Mouse (Mus musculus) CH12.LX (cell line): ENCODE data around the gene Dkk3. TPM values are rescaled to one million over a fixed set of nuclear protein-coding genes. Genes with fewer than 3 reads are reported as not detected.

ENCODE experiments used
- DNase-seq: peaks from one replicate; pipeline ENCODE4 v3.0.0-alpha.2; 2013; ENCODE audit errors: extremely low read depth
- H3K27ac ChIP-seq: 2 replicates; pipeline ENCODE4 v1.5.1; 2012; ENCODE audit warnings: low read depth, mild to moderate bottlenecking, control low read depth, moderate library complexity; ENCODE audit not compliant: insufficient read depth
- H3K27me3 ChIP-seq: replicated peaks from 2 replicates; pipeline ENCODE3; 2012; ENCODE audit warnings: inconsistent platforms
- H3K36me3 ChIP-seq, 2 experiments: replicated peaks in 1 of 2; 2 replicates each; pipeline versions ENCODE3 to v1.6.1; 2012; ENCODE audit warnings: inconsistent platforms in 1 of 2, low read length in 1 of 2, mild to moderate bottlenecking in 1 of 2, mixed read lengths in 1 of 2, moderate library complexity in 1 of 2; ENCODE audit not compliant: control insufficient read depth in 1 of 2, insufficient read depth in 1 of 2
- H3K4me1 ChIP-seq, 2 experiments: 2 replicates each; pipeline ENCODE4 v1.6.1; 2012; ENCODE audit warnings: inconsistent platforms in 1 of 2, moderate library complexity in 1 of 2; ENCODE audit not compliant: insufficient read depth in 2 of 2, control insufficient read depth in 1 of 2
- H3K4me2 ChIP-seq: 2 replicates; pipeline ENCODE4 v1.6.1; 2012; ENCODE audit warnings: low read depth, mild to moderate bottlenecking, control low read depth; ENCODE audit not compliant: poor library complexity, insufficient read depth, severe bottlenecking
- H3K4me3 ChIP-seq, 3 experiments: fragments of 150-350 bp in 1 of 3; sonication (generic) in 1 of 3; replicated peaks in 1 of 3; 2 replicates each; pipeline versions ENCODE3 to v1.5.1; 2011 to 2012; ENCODE audit warnings: low read depth in 2 of 3, low read length in 2 of 3, mild to moderate bottlenecking in 2 of 3, moderate library complexity in 2 of 3, control low read depth in 1 of 3, improper control_type of control experiment in 1 of 3, inconsistent platforms in 1 of 3, mixed read lengths in 1 of 3; ENCODE audit not compliant: poor library complexity in 1 of 3
- H3K79me2 ChIP-seq: replicated peaks from 2 replicates; pipeline ENCODE4 v1.6.1; 2012; ENCODE audit warnings: mild to moderate bottlenecking, moderate library complexity; ENCODE audit not compliant: control insufficient read depth, poor library complexity, insufficient read depth, severe bottlenecking; ENCODE audit errors: extremely low read depth
- H3K9ac ChIP-seq: 2 replicates; pipeline ENCODE4 v1.6.1; 2012; ENCODE audit warnings: low read depth, mild to moderate bottlenecking, control low read depth, moderate library complexity; ENCODE audit not compliant: insufficient read depth
- H3K9me3 ChIP-seq: replicated peaks from 2 replicates; pipeline ENCODE3; 2012; ENCODE audit warnings: low read length, inconsistent platforms, mixed read lengths
- CHD1 ChIP-seq: IDR thresholded peaks from 2 replicates; pipeline ENCODE4 v1.6.1; 2012; ENCODE audit warnings: low read depth, low read length, improper control_type of control experiment, inconsistent platforms
- CHD2 ChIP-seq: IDR thresholded peaks from 2 replicates; pipeline ENCODE4 v1.6.1; 2011; ENCODE audit warnings: low read length, improper control_type of control experiment
- CTCF ChIP-seq, 2 experiments: IDR thresholded peaks in 1 of 2; conservative IDR thresholded peaks in 1 of 2; 2 replicates each; pipeline ENCODE4 v1.5.1; 2011 to 2012; ENCODE audit warnings: low read depth in 2 of 2, low read length in 2 of 2, improper control_type of control experiment in 1 of 2, inconsistent platforms in 1 of 2, mild to moderate bottlenecking in 1 of 2, moderate library complexity in 1 of 2
- ELF1 ChIP-seq: IDR thresholded peaks from 2 replicates; pipeline ENCODE4 v1.6.1; 2014; ENCODE audit warnings: low read depth, mild to moderate bottlenecking, inconsistent platforms, low read length, improper control_type of control experiment
- GABPA ChIP-seq: IDR thresholded peaks from 2 replicates; pipeline ENCODE4 v1.6.1; 2012; ENCODE audit warnings: low read depth, low read length, improper control_type of control experiment, inconsistent platforms; ENCODE audit not compliant: insufficient replicate concordance
- IRF4 ChIP-seq: IDR thresholded peaks from 2 replicates; pipeline ENCODE4 v1.6.1; 2014; ENCODE audit warnings: low read depth, mild to moderate bottlenecking, inconsistent platforms, low read length, improper control_type of control experiment
- JUN ChIP-seq: IDR thresholded peaks from 2 replicates; pipeline ENCODE4 v1.6.1; 2011; ENCODE audit warnings: low read depth, mild to moderate bottlenecking, low read length, improper control_type of control experiment, moderate library complexity; ENCODE audit not compliant: insufficient read depth
- JUND ChIP-seq: conservative IDR thresholded peaks from 2 replicates; pipeline ENCODE4 v1.6.1; 2011; ENCODE audit warnings: low read depth, low read length, improper control_type of control experiment
- MEF2A ChIP-seq: IDR thresholded peaks from 2 replicates; pipeline ENCODE4 v1.6.1; 2014; ENCODE audit warnings: low read depth, mild to moderate bottlenecking, inconsistent platforms, low read length, improper control_type of control experiment, borderline replicate concordance
- MYC ChIP-seq: IDR thresholded peaks from 2 replicates; pipeline ENCODE4 v1.6.1; 2011; ENCODE audit warnings: low read depth, mild to moderate bottlenecking, improper control_type of control experiment, low read length
- NELFE ChIP-seq: IDR thresholded peaks from 2 replicates; pipeline ENCODE4 v1.6.1; 2011; ENCODE audit warnings: low read depth, low read length, improper control_type of control experiment
- NRF1 ChIP-seq: IDR thresholded peaks from 2 replicates; pipeline ENCODE4 v1.6.1; 2014; ENCODE audit warnings: low read depth, mild to moderate bottlenecking, inconsistent platforms, low read length, improper control_type of control experiment, moderate library complexity
- RAD21 ChIP-seq: IDR thresholded peaks from 2 replicates; pipeline ENCODE4 v1.6.1; 2011; ENCODE audit warnings: low read depth, mild to moderate bottlenecking, low read length, improper control_type of control experiment, moderate library complexity
- SMC3 ChIP-seq: IDR thresholded peaks from 2 replicates; pipeline ENCODE4 v1.6.1; 2011; ENCODE audit warnings: low read depth, low read length, improper control_type of control experiment
- ZC3H11A ChIP-seq: IDR thresholded peaks from 2 replicates; pipeline ENCODE4 v1.6.1; 2012; ENCODE audit warnings: low read depth, mild to moderate bottlenecking, inconsistent platforms, low read length, improper control_type of control experiment
- ZKSCAN1 ChIP-seq: IDR thresholded peaks from 2 replicates; pipeline ENCODE4 v1.6.1; 2012; ENCODE audit warnings: low read depth, inconsistent platforms, low read length, improper control_type of control experiment, borderline replicate concordance
- dilution Hi-C: fragments of 300-500 bp; cut with MboI; formaldehyde crosslinking; loops from 2 replicates; pipeline ENCODE4 v1.14.3; 2020; ENCODE audit warnings: low sequenced_read_pairs; ENCODE audit not compliant: extremely low pct_unique_long_range_greater_than_20kb, extremely low pct_ligation_motif_present
- in situ Hi-C: fragments of 300-500 bp; cut with MboI; formaldehyde crosslinking; loops from 3 replicates; pipeline ENCODE4 v1.14.3; 2019; ENCODE audit warnings: low sequenced_read_pairs, low pct_ligation_motif_present, low pct_unique_long_range_greater_than_20kb, mixed read lengths
- polyA plus RNA-seq: library from polyadenylated mRNA; unstranded; fragments of >175 nt; gene quantifications from 2 replicates; pipeline ENCODE4 v1.2.1, GENCODE M21; 2012; ENCODE audit warnings: low read depth; ENCODE audit not compliant: insufficient read length
- total RNA-seq, 2 experiments: library from RNA; depleted of rRNA; stranded (reverse); fragments of 300-350 nt in 1 of 2; fragments of >200 nt in 1 of 2; gene quantifications; 2 replicates each; pipeline ENCODE4 v1.2.3; 2012 to 2014

The Dkk3 gene
- total and polyA plus RNA-seq, 3 experiments = 0.38 to 0.55 (median 0.54) TPM

DNA sequence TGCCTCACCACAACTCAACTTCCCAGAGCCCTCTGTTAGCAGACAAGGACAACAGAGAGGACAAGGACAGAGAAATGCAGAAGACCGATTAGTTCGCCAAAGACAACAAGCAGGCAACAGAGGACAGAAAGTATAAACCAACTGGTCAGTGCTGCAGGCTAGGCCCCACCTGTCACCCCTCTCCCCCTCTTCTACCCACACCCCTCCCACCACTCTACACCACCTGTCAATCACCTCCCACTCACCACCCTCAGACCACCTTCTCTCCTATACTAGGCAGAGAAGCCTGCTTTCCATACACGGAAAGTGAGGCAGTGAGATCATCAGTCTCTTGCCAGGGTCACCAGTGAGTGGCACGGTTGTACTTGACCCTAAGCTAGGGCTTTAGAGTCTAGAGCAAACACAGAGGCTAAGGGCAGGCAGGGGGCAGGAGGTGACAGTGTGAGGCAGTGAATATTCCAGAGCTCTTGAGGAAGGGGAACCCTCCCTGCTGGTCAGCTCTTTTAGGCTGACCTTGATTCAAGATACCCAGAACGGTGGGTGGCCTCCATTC is 31.7 kb downstream of the Dkk3 start:
- in situ Hi-C loops = no loop called here
- no peak for TF ChIP-seq RAD21
- TF ChIP-seq JUND = no peak
- TF ChIP-seq MEF2A = no peak
- no peak for TF ChIP-seq CHD2
- no peak for TF ChIP-seq CTCF (conservative IDR thresholded peaks at IDR 0.05 in 1 of 2, IDR thresholded peaks at IDR 0.05 in 1 of 2; ENCODE audit: low read depth in 2 of 2, low read length in 2 of 2)
- no peak for TF ChIP-seq GABPA
- TF ChIP-seq MYC = no peak
- TF ChIP-seq NRF1 = no peak
- no peak for TF ChIP-seq ELF1
- no peak for TF ChIP-seq SMC3
- TF ChIP-seq ZC3H11A = no peak
- TF ChIP-seq NELFE = no peak
- H3K27ac ChIP-seq = no peak overlapping the region
- no peak overlapping the region for H3K4me2 ChIP-seq
- H3K4me1 ChIP-seq = peaks cover 20 to 67% of the 10 kb centered on the region in 2 experiments
- no peaks in the 10 kb centered on the region for H3K36me3 ChIP-seq
- no peaks in the 10 kb centered on the region for H3K27me3 ChIP-seq
- H3K9me3 ChIP-seq = no peaks in the 10 kb centered on the region
- DNase-seq = no peak
- no peak overlapping the region for H3K4me3 ChIP-seq
- no peak overlapping the region for H3K9ac ChIP-seq
- dilution Hi-C loops = no loop called here
- no peaks in the 10 kb centered on the region for H3K79me2 ChIP-seq

GRCm38 (mm10) chr7:112125625-112126260 is 33.1 kb downstream of the Dkk3 start:
- dilution Hi-C loops = no loop called here
- Histone ChIP-seq H3K9me3 (no peaks in the 10 kb centered on the region), H3K27me3 (no peaks in the 10 kb centered on the region), H3K9ac (no peak overlapping the region), H3K4me3 (no peak overlapping the region), H3K4me2 (no peak overlapping the region), H3K79me2 (no peaks in the 10 kb centered on the region), H3K27ac (no peak overlapping the region), H3K4me1 (peaks cover 14 to 54% of the 10 kb centered on the region in 2 experiments), H3K36me3 (no peaks in the 10 kb centered on the region)
- in situ Hi-C loops = no loop called here
- DNase-seq = no peak
- TF ChIP-seq NELFE (no peak), CHD1 (no peak), CTCF (conservative IDR thresholded peaks at IDR 0.05 in 1 of 2, IDR thresholded peaks at IDR 0.05 in 1 of 2; ENCODE audit: low read depth in 2 of 2, low read length in 2 of 2) (no peak), JUN (no peak), JUND (no peak), CHD2 (no peak), MYC (no peak), ZKSCAN1 (no peak), IRF4 (no peak)
